Mouse (Mus musculus) neutrophil, adult 83 days (primary cell): ENCODE data around the gene Olfr578. TPM values are rescaled to one million over a fixed set of nuclear protein-coding genes. Genes with fewer than 3 reads are reported as not detected.

Experiments used
- total RNA-seq, 2 experiments: library from RNA; stranded (reverse); gene quantifications; one replicate each; pipeline ENCODE4 v1.2.4; 2023

Gene Olfr578
- total RNA-seq = not detected

GRCm38 (mm10) chr7:102989224-102989623, at the start of gene Olfr578:
TSS of gene Olfr578 (minus strand) at chr7:102989324.

GRCm38 (mm10) chr7:103037724-103038123, 48.6 kb upstream of the Olfr578 start, which contains the start of gene Olfr582:
TSS of gene Olfr582 (plus strand) at chr7:103038024.

DNA sequence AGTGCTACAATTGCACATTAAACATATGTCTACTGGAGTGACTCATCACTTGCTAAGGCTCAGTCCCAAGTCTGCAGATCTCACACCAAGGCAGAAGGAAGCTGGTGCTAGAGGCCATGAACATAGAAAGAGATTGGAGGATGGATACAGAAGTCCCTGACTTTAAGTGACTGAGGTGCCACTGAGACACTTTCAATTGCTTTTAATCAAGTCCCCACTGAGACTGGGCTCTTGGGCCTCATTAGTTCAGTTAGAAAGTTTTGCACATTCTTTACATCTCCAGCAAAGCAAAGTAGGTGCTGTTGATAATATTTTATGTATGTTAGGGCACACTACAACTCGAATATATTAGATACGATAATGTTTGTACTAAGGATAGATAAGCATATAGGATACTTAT, 13.3 kb downstream of the Olfr578 start, which contains the start of gene Olfr577:
TSS of gene Olfr577 (minus strand) at position 101 of the 400 bp plus-strand sequence.

DNA sequence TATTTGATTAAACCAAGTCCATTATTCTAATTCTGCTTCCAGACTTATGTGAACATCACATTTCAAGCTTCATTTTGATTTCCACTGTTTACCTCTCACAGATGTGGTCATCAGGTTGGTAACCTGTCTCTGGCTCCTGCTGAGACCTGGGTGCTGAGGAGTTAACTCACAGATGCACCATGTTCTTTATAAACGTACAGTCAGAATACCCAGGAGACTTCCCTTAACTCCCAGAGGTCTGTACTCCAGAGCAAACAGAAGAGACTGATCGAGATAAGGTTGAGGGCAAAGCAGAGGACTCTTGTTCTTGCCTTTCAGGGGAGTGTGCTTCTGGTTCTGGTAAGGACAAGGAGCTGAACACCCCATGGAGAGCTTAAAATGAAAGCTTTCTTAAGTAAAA, 26.8 kb downstream of the Olfr578 start, which contains the start of gene Olfr576:
TSS of gene Olfr576 (plus strand) at position 301 of the 400 bp plus-strand sequence.

GRCm38 (mm10) chr7:102958593-102958992, 30.5 kb downstream of the Olfr578 start, which contains the start of gene Olfr575:
TSS of gene Olfr575 (minus strand) at chr7:102958775.

DNA sequence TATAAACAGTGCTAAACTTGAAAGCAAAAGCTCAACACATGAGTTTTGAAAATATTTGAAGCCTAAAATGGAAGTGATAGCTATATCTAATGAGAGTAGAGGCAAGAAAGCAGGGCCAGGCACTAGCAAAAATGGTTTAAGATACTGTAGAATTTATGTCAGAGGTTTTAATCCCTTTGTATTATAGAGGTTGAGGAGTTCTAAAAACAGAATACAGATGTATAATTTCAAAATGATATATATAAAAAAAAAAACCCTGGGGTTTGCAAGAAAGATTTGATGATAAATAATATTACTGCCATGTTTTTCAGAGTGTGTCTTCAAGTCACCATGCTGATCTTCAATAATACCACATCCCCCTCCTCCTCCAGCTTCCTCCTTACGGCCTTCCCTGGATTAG, 41.0 kb downstream of the Olfr578 start, which contains the start of gene Olfr574:
TSS of gene Olfr574 (plus strand) at position 301 of the 400 bp plus-strand sequence.

GRCm38 (mm10) chr7:102942475-102942874, 46.6 kb downstream of the Olfr578 start, which contains the start of gene Olfr573-ps1:
TSS of gene Olfr573-ps1 (minus strand) at chr7:102942575.

Other genes starting within 250 kb of the Olfr578 start
- not detected for gene Olfr560, start 230.0 kb downstream of the Olfr578 start, total RNA-seq
- gene Olfr78, start 229.9 kb downstream of the Olfr578 start, total RNA-seq = not detected
- not detected for gene Olfr561, start 218.1 kb downstream of the Olfr578 start, total RNA-seq
- gene Olfr564, start 185.8 kb downstream of the Olfr578 start, total RNA-seq = not detected
- not detected for gene Olfr566, start 130.6 kb downstream of the Olfr578 start, total RNA-seq
- not detected for gene Olfr568, start 112.2 kb downstream of the Olfr578 start, total RNA-seq
- gene Olfr569, start 98.4 kb downstream of the Olfr578 start, total RNA-seq = not detected
- gene Olfr570, start 94.7 kb downstream of the Olfr578 start, total RNA-seq = not detected
- gene Olfr571, start 71.8 kb downstream of the Olfr578 start, total RNA-seq = not detected
- not detected for gene Olfr572, start 64.9 kb downstream of the Olfr578 start, total RNA-seq
- gene Olfr573-ps1, start 46.7 kb downstream of the Olfr578 start, total RNA-seq = not detected
- gene Olfr574, start 40.9 kb downstream of the Olfr578 start, total RNA-seq = not detected
- not detected for gene Olfr575, start 30.5 kb downstream of the Olfr578 start, total RNA-seq
- gene Olfr576, start 26.7 kb downstream of the Olfr578 start, total RNA-seq = not detected
- gene Olfr577, start 13.4 kb downstream of the Olfr578 start, total RNA-seq = not detected
- gene Olfr582, start 48.7 kb upstream of the Olfr578 start, total RNA-seq = not detected
- not detected for gene Olfr583, start 62.0 kb upstream of the Olfr578 start, total RNA-seq
- not detected for gene Olfr584, start 92.6 kb upstream of the Olfr578 start, total RNA-seq
- gene Olfr585, start 108.4 kb upstream of the Olfr578 start, total RNA-seq = not detected
- gene Olfr586, start 136.3 kb upstream of the Olfr578 start, total RNA-seq = not detected
- not detected for gene Olfr588-ps1, start 151.6 kb upstream of the Olfr578 start, total RNA-seq
- not detected for gene Olfr589, start 167.0 kb upstream of the Olfr578 start, total RNA-seq
- not detected for gene Olfr591, start 189.0 kb upstream of the Olfr578 start, total RNA-seq
- not detected for gene Olfr592, start 195.5 kb upstream of the Olfr578 start, total RNA-seq
- gene Olfr593, start 222.5 kb upstream of the Olfr578 start, total RNA-seq = not detected
- gene Olfr594, start 227.7 kb upstream of the Olfr578 start, total RNA-seq = not detected